Mouse (Mus musculus): ENCODE results near the gene Ppp1r27. TPM values are rescaled to one million over a fixed set of nuclear protein-coding genes. Genes with fewer than 3 reads are reported as not detected.

Ppp1r27 gene
- total and polyA plus RNA-seq, 2 experiments from 2014 or later, result not detected

DNA sequence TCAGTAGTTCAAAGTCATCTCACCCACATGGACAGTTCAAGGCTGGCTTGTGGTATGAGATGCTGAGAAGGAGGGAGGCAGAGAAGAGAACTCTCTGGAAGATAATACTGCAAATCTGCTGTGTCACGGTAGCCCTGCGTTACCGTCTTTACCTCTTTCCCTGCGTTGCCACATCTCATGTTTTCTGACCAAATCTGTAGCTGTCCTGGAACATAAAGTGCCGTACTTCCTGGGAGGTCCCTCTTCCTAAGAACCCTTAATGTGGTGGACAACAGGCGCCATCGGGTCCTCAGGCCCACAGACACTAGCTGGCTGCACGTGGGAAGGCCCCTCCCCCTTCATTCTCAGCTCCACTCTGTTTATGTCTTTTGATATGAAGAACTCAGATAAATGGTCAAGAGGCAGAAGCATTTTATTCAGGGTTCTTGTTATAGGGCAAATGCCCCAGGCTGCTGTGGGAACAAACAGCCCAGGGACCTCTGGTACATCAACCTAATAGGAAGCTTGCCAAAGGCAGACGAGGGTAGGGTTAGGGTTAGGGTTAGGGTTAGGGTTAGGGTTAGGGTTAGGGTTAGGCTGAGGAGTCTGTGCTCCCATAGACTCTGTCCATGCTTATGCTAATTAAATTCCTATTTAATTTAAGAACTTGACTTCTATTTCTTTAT is 23.1 kb downstream of the Ppp1r27 start:
- no peak overlapping the region for H3K4me2 ChIP-seq (ENCODE audit: low read depth, low read length, poor library complexity, severe bottlenecking)
- peaks cover 34% of the 10 kb centered on the region for H3K27me3 ChIP-seq (ENCODE audit: insufficient read depth, low read length)
- no peak for TF ChIP-seq CTCF (IDR thresholded peaks at IDR 0.05)
- WGBS, result 79% methylated on average over 9 of the region's 9 CpGs
- no peaks in the 10 kb centered on the region for H3K36me3 ChIP-seq (ENCODE audit: insufficient read depth, low read length)
- H3K4me1 ChIP-seq (ENCODE audit: insufficient read depth, low read length), result no peaks in the 10 kb centered on the region
- no peak overlapping the region for H3K27ac ChIP-seq (ENCODE audit: low read depth, low read length)
- no peaks in the 10 kb centered on the region for H3K9me3 ChIP-seq (ENCODE audit: low read length)
- no peak for DNase-seq (ENCODE audit: low spot score)
- no peak overlapping the region for H3K4me3 ChIP-seq (ENCODE audit: low read depth, low read length)
- no peak overlapping the region for H3K9ac ChIP-seq (replicated peaks; ENCODE audit: low read length, poor library complexity, severe bottlenecking)
- ATAC-seq (ENCODE audit: low FRiP score), result no peak

DNA sequence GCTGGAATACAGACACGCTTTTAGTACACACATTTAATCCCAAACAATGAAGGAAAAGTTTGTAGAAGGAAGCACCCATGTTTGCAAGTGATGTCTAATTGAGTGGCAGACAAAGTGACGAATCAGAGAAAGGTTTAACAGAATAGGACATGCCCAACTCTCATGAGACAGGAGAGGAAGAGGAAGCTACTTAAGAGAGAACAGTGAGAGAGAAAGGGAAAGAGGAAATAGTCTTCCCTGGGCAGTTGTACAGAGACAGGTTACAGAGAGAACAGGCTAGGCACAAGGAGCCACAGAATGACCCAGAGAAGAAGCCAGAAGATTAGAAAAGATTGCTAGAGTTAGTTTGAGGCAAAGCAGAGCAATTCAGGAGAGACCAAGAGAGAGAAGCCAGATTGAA is 25.0 kb downstream of the Ppp1r27 start:
- Histone ChIP-seq H3K27me3 (ENCODE audit: insufficient read depth, low read length) (peaks cover 22% of the 10 kb centered on the region), H3K4me1 (ENCODE audit: insufficient read depth, low read length) (no peaks in the 10 kb centered on the region), H3K36me3 (ENCODE audit: insufficient read depth, low read length) (no peaks in the 10 kb centered on the region), H3K9ac (replicated peaks; ENCODE audit: low read length, poor library complexity, severe bottlenecking) (no peak overlapping the region), H3K4me2 (ENCODE audit: low read depth, low read length, poor library complexity, severe bottlenecking) (no peak overlapping the region), H3K4me3 (ENCODE audit: low read depth, low read length) (no peak overlapping the region), H3K27ac (ENCODE audit: low read depth, low read length) (no peak overlapping the region), H3K9me3 (ENCODE audit: low read length) (no peaks in the 10 kb centered on the region)
- TF ChIP-seq CTCF (IDR thresholded peaks at IDR 0.05), result no peak
- DNase-seq (ENCODE audit: low spot score) (no peak), ATAC-seq (ENCODE audit: low FRiP score) (no peak)
- 79% methylated on average over 2 of the region's 2 CpGs for WGBS

DNA sequence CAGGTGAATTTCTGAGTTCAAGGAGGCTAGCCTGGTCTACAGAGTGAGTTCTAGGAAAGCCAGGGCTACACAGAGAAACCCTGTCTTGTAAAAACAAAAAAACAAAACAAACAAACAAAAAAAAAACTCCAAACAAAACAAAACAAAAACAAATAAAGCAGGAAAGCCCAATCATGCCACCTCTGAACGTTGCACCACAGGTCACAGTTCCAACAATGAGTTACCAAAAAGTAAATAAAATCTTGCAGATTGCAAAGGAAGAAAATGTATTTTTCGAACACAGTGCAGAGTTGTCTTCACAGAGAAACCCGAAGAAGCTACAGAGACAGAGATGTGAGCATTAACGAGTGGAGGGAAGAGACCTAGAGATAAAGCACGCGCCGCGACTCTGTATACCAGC is 28.4 kb downstream of the Ppp1r27 start:
- no peak overlapping the region for H3K27ac ChIP-seq (ENCODE audit: low read depth, low read length)
- H3K36me3 ChIP-seq (ENCODE audit: insufficient read depth, low read length), result no peaks in the 10 kb centered on the region
- TF ChIP-seq CTCF (IDR thresholded peaks at IDR 0.05), result no peak
- no peaks in the 10 kb centered on the region for H3K4me1 ChIP-seq (ENCODE audit: insufficient read depth, low read length)
- H3K9me3 ChIP-seq (ENCODE audit: low read length), result no peaks in the 10 kb centered on the region
- no peak overlapping the region for H3K4me2 ChIP-seq (ENCODE audit: low read depth, low read length, poor library complexity, severe bottlenecking)
- no peak for DNase-seq (ENCODE audit: low spot score)
- no peak overlapping the region for H3K4me3 ChIP-seq (ENCODE audit: low read depth, low read length)
- no peak overlapping the region for H3K9ac ChIP-seq (replicated peaks; ENCODE audit: low read length, poor library complexity, severe bottlenecking)
- WGBS, result 89% methylated on average over 8 of the region's 8 CpGs
- H3K27me3 ChIP-seq (ENCODE audit: insufficient read depth, low read length), result no peaks in the 10 kb centered on the region
- ATAC-seq (ENCODE audit: low FRiP score), result no peak

DNA sequence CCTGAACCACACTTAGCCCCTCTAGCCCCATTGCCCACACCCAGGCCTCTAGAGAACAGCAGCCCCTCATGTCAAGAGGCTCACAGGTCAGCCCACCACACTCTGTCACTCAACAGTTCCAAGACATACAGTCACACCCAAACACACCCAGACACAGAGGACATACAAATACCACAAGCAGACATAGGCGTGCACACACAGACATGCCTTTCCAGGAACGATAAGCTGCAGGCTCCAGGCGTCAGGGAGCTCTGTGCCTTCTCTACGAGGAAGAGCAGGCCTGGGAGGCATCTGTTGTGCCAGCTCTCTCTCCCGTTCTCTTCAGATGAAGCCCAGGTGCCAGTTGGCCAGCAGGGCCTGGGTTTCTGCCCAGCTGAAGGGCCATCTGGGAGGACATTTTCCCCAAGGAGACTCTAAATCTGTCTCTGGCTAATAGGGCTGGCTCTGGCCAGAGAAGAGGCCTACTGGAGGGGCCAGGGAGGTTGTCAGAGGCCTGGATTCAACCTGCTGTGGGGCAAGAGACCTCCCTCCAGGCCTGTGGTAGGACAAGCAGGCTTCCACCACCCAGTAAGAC is 29.9 kb downstream of the Ppp1r27 start:
- Histone ChIP-seq H3K9me3 (ENCODE audit: low read length) (no peaks in the 10 kb centered on the region), H3K27ac (ENCODE audit: low read depth, low read length) (no peak overlapping the region), H3K27me3 (ENCODE audit: insufficient read depth, low read length) (no peaks in the 10 kb centered on the region), H3K4me1 (ENCODE audit: insufficient read depth, low read length) (no peaks in the 10 kb centered on the region), H3K36me3 (ENCODE audit: insufficient read depth, low read length) (no peaks in the 10 kb centered on the region), H3K4me3 (ENCODE audit: low read depth, low read length) (no peak overlapping the region), H3K4me2 (ENCODE audit: low read depth, low read length, poor library complexity, severe bottlenecking) (no peak overlapping the region), H3K9ac (replicated peaks; ENCODE audit: low read length, poor library complexity, severe bottlenecking) (0 out of 2 replicates have a peak overlapping the region, but pooled peaks have one; percentile 13)
- DNase-seq (ENCODE audit: low spot score) (peak; percentile 63), ATAC-seq (ENCODE audit: low FRiP score) (no peak)
- no peak for TF ChIP-seq CTCF (IDR thresholded peaks at IDR 0.05)
- 73% methylated on average over 5 of the region's 5 CpGs for WGBS

DNA sequence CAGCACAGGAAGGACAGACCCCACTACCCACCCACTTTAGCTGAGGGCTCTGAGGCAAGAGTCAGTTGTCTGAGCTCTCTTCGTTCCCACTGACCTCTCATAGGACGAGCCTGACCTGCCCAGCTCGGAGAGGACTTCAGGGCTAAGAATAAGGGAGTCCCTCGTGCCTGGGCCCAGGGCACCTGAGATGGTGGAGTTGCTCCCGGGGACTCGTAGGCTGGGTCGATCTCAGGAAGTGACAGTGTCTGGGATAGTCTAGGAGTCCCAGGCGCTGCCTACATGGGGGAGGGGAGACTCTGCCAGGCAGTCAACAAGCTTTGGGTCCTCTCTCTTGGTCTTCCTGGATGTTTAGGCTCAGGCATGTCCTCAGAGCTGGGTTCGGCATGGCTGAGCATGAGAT is 30.4 kb downstream of the Ppp1r27 start:
- Histone ChIP-seq H3K9me3 (ENCODE audit: low read length) (no peaks in the 10 kb centered on the region), H3K9ac (replicated peaks; ENCODE audit: low read length, poor library complexity, severe bottlenecking) (0 out of 2 replicates have a peak overlapping the region, but pooled peaks have one; percentile 13), H3K36me3 (ENCODE audit: insufficient read depth, low read length) (no peaks in the 10 kb centered on the region), H3K27ac (ENCODE audit: low read depth, low read length) (no peak overlapping the region), H3K4me2 (ENCODE audit: low read depth, low read length, poor library complexity, severe bottlenecking) (no peak overlapping the region), H3K4me3 (ENCODE audit: low read depth, low read length) (no peak overlapping the region), H3K27me3 (ENCODE audit: insufficient read depth, low read length) (no peaks in the 10 kb centered on the region), H3K4me1 (ENCODE audit: insufficient read depth, low read length) (no peaks in the 10 kb centered on the region)
- TF ChIP-seq CTCF (IDR thresholded peaks at IDR 0.05), result no peak
- WGBS, result 73% methylated on average over 9 of the region's 9 CpGs
- ATAC-seq (ENCODE audit: low FRiP score) (no peak), DNase-seq (ENCODE audit: low spot score) (no peak)

DNA sequence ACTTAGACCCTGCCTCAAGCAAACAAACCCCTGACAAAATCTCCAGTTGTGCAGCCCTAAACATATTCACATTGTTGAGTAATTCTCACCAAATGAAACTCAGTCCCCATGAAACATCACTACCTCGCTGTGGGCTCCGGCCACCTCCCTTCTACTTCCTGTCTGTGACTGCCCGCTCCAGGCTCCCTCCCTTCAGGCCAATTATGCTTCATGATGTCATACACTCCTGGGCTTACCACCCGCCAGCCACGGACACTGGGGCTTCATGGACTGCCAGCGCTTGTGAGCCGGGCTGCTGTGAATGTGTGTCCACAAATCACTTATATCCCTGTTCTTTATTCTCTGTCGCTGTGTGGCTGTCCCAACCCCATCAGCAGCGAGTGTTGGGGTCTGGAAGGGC is 31.2 kb downstream of the Ppp1r27 start:
- no peak for ATAC-seq (ENCODE audit: low FRiP score)
- no peaks in the 10 kb centered on the region for H3K27me3 ChIP-seq (ENCODE audit: insufficient read depth, low read length)
- no peak overlapping the region for H3K4me2 ChIP-seq (ENCODE audit: low read depth, low read length, poor library complexity, severe bottlenecking)
- no peak overlapping the region for H3K4me3 ChIP-seq (ENCODE audit: low read depth, low read length)
- no peak overlapping the region for H3K27ac ChIP-seq (ENCODE audit: low read depth, low read length)
- WGBS, result 52% methylated on average over 9 of the region's 9 CpGs
- H3K9me3 ChIP-seq (ENCODE audit: low read length), result no peaks in the 10 kb centered on the region
- no peak for TF ChIP-seq CTCF (IDR thresholded peaks at IDR 0.05)
- H3K4me1 ChIP-seq (ENCODE audit: insufficient read depth, low read length), result no peaks in the 10 kb centered on the region
- H3K9ac ChIP-seq (replicated peaks; ENCODE audit: low read length, poor library complexity, severe bottlenecking), result no peak overlapping the region
- DNase-seq (ENCODE audit: low spot score), result no peak
- H3K36me3 ChIP-seq (ENCODE audit: insufficient read depth, low read length), result no peaks in the 10 kb centered on the region
